Mouse (Mus musculus) liver, adult 2 months (tissue): ENCODE data around the gene Gm17662. TPM values are rescaled to one million over a fixed set of nuclear protein-coding genes. Genes with fewer than 3 reads are reported as not detected.

Source experiments
- DNase-seq: peaks from one replicate; pipeline ENCODE4 v3.0.0-alpha.2; 2011; ENCODE audit warnings: low read depth, low spot score; ENCODE audit errors: extremely low read depth
- H3K27ac ChIP-seq: fragments of 200-500 bp; replicated peaks from 2 replicates; pipeline ENCODE4 v1.5.1; 2012; ENCODE audit warnings: low read depth, mild to moderate bottlenecking, control low read depth, inconsistent platforms, low read length; ENCODE audit not compliant: insufficient read depth
- H3K27me3 ChIP-seq: fragments of 200-500 bp; 2 replicates; pipeline ENCODE4 v1.6.1; 2012; ENCODE audit warnings: mild to moderate bottlenecking, moderate library complexity, low read length, inconsistent platforms; ENCODE audit not compliant: control insufficient read depth, insufficient read depth
- H3K36me3 ChIP-seq: fragments of 200-500 bp; 2 replicates; pipeline ENCODE4 v1.6.1; 2012; ENCODE audit warnings: low read length, inconsistent platforms; ENCODE audit not compliant: control insufficient read depth, insufficient read depth
- H3K4me1 ChIP-seq: fragments of 200-500 bp; 2 replicates; pipeline ENCODE4 v1.6.1; 2011; ENCODE audit warnings: low read length; ENCODE audit not compliant: control insufficient read depth, insufficient read depth
- H3K4me3 ChIP-seq: fragments of 200-500 bp; 2 replicates; pipeline ENCODE4 v1.5.1; 2011; ENCODE audit warnings: low read depth, mild to moderate bottlenecking, control low read depth, low read length, moderate library complexity; ENCODE audit not compliant: insufficient read depth
- H3K79me2 ChIP-seq: fragments of 200-500 bp; 2 replicates; pipeline ENCODE4 v1.6.1; 2012; ENCODE audit warnings: inconsistent platforms, mild to moderate bottlenecking, low read length, moderate library complexity; ENCODE audit not compliant: control insufficient read depth, insufficient read depth
- H3K9ac ChIP-seq: fragments of 200-500 bp; 2 replicates; pipeline ENCODE4 v1.6.1; 2012; ENCODE audit warnings: low read depth, mild to moderate bottlenecking, control low read depth, inconsistent platforms, low read length
- CTCF ChIP-seq: fragments of 200-500 bp; IDR thresholded peaks from 2 replicates; pipeline ENCODE4 v1.5.1; 2011; ENCODE audit warnings: low read depth, low read length, control low read depth
- POLR2A ChIP-seq: fragments of 200-500 bp; IDR thresholded peaks from 2 replicates; pipeline ENCODE4 v1.6.1; 2011; ENCODE audit warnings: low read length, control low read depth; ENCODE audit not compliant: insufficient read depth; ENCODE audit errors: extremely low read depth
- WGBS: fragments of 180-500 bp; shearing (Covaris S2); methylation state at CpG from one replicate; pipeline ENCODE4 v1.1.7; 2018; 5-methylcytosine and 5-hydroxymethylcytosine counted together
- polyA plus RNA-seq: library from polyadenylated mRNA; depleted of rRNA; stranded (reverse); fragments of >200 nt; gene quantifications from 2 replicates; pipeline ENCODE4 v1.2.3, GENCODE M21; 2012
- total RNA-seq: library from RNA; depleted of rRNA; stranded (reverse); fragments of >200 nt; gene quantifications from 2 replicates; pipeline ENCODE4 v1.2.3, GENCODE M21; 2014

Gm17662 gene
- total and polyA plus RNA-seq, 2 experiments, result not detected

GRCm38 (mm10) chr4:104869581-104869980 is 12.5 kb downstream of the Gm17662 start:
- no peaks in the 10 kb centered on the region for H3K27me3 ChIP-seq
- H3K4me3 ChIP-seq, result no peak overlapping the region
- peaks cover 16% of the 10 kb centered on the region for H3K36me3 ChIP-seq
- TF ChIP-seq POLR2A (no peak), CTCF (no peak)
- no peak overlapping the region for H3K9ac ChIP-seq
- DNase-seq, result peak; percentile 71
- peak overlapping the region; percentile 51; the same call in 1 of the 2 replicates for H3K27ac ChIP-seq
- peaks cover 24% of the 10 kb centered on the region for H3K4me1 ChIP-seq
- H3K79me2 ChIP-seq, result peaks cover 28% of the 10 kb centered on the region

- peak overlapping the region; percentile 36; the same call in 1 of the 2 replicates for H3K27ac ChIP-seq
- TF ChIP-seq POLR2A (no peak), CTCF (no peak)
- H3K9ac ChIP-seq, result no peak overlapping the region
- H3K4me1 ChIP-seq, result peaks cover 24% of the 10 kb centered on the region
- DNase-seq, result peak; percentile 55
- 57% methylated on average over 5 of the region's 5 CpGs for WGBS
- no peak overlapping the region for H3K4me3 ChIP-seq
- no peaks in the 10 kb centered on the region for H3K27me3 ChIP-seq
- H3K36me3 ChIP-seq, result peaks cover 10% of the 10 kb centered on the region
- H3K79me2 ChIP-seq, result peaks cover 28% of the 10 kb centered on the region
Measured at GRCm38 (mm10) chr4:104870196-104870595, 13.1 kb downstream of the Gm17662 start.

GRCm38 (mm10) chr4:104875832-104876231 is 18.7 kb downstream of the Gm17662 start:
- Histone ChIP-seq H3K9ac (peak overlapping the region; percentile 98), H3K27me3 (no peaks in the 10 kb centered on the region), H3K4me1 (peaks cover 19% of the 10 kb centered on the region; the same call in 1 of the 2 replicates), H3K4me3 (peak overlapping the region; percentile 84), H3K36me3 (no peaks in the 10 kb centered on the region), H3K27ac (peak overlapping the region; percentile 100), H3K79me2 (peaks cover 8% of the 10 kb centered on the region; the same call in 1 of the 2 replicates)
- TF ChIP-seq CTCF (0 out of 2 replicates have a peak, but pooled peaks have one; percentile 8), POLR2A (no peak)
- 21% methylated on average over 4 of the region's 4 CpGs for WGBS
- DNase-seq, result peak; percentile 71

- WGBS, result 17% methylated on average over 3 of the region's 3 CpGs
- H3K4me1 ChIP-seq, result peaks cover 16% of the 10 kb centered on the region; the same call in 1 of the 2 replicates
- H3K36me3 ChIP-seq, result no peaks in the 10 kb centered on the region
- H3K79me2 ChIP-seq, result peaks cover 7% of the 10 kb centered on the region; the same call in 1 of the 2 replicates
- no peaks in the 10 kb centered on the region for H3K27me3 ChIP-seq
- peak; percentile 88 for DNase-seq
- peak within 1 kb of the TSS; percentile 84 for H3K4me3 ChIP-seq
- H3K27ac ChIP-seq, result peak within 1 kb of the TSS; percentile 100
- TF ChIP-seq POLR2A, result no peak
- H3K9ac ChIP-seq, result peak within 1 kb of the TSS; percentile 98
Measured at GRCm38 (mm10) chr4:104876323-104876722, 19.2 kb downstream of the Gm17662 start, which contains the start of gene C8a. C8a (minus strand) TSS chr4:104876398.

GRCm38 (mm10) chr4:104887486-104887885 is 30.4 kb downstream of the Gm17662 start:
- 66% methylated on average over 9 of the region's 9 CpGs for WGBS
- no peaks in the 10 kb centered on the region for H3K36me3 ChIP-seq
- no peaks in the 10 kb centered on the region for H3K27me3 ChIP-seq
- H3K4me3 ChIP-seq, result no peak overlapping the region
- H3K9ac ChIP-seq, result no peak overlapping the region
- H3K4me1 ChIP-seq, result peaks cover 4% of the 10 kb centered on the region; the same call in 1 of the 2 replicates
- no peaks in the 10 kb centered on the region for H3K79me2 ChIP-seq
- no peak for DNase-seq
- TF ChIP-seq POLR2A (no peak), CTCF (no peak)
- no peak overlapping the region for H3K27ac ChIP-seq

- Histone ChIP-seq H3K27me3 (no peaks in the 10 kb centered on the region), H3K27ac (no peak overlapping the region), H3K36me3 (no peaks in the 10 kb centered on the region), H3K9ac (no peak overlapping the region), H3K4me1 (peaks cover 4% of the 10 kb centered on the region; the same call in 1 of the 2 replicates), H3K4me3 (no peak overlapping the region), H3K79me2 (no peaks in the 10 kb centered on the region)
- no peak for DNase-seq
- TF ChIP-seq POLR2A, result no peak
- no peak for TF ChIP-seq CTCF
- 86% methylated on average over 9 of the region's 9 CpGs for WGBS
Measured at GRCm38 (mm10) chr4:104888499-104889262, 31.6 kb downstream of the Gm17662 start.
